Mouse (Mus musculus) heart, adult 2 months (tissue): ENCODE data around the gene Tenm3.

Experiments
- CTCF ChIP-seq: fragments of 200-600 bp; IDR thresholded peaks from 2 replicates; pipeline ENCODE4 v1.8.1; 2022; ENCODE audit warnings: antibody characterized with exemption, mild to moderate bottlenecking, moderate library complexity
- POLR2A ChIP-seq: fragments of 200-500 bp; IDR thresholded peaks from 2 replicates; pipeline ENCODE4 v1.6.1; 2011; ENCODE audit warnings: mild to moderate bottlenecking, low read depth, low read length, control low read depth; ENCODE audit not compliant: insufficient read depth

DNA sequence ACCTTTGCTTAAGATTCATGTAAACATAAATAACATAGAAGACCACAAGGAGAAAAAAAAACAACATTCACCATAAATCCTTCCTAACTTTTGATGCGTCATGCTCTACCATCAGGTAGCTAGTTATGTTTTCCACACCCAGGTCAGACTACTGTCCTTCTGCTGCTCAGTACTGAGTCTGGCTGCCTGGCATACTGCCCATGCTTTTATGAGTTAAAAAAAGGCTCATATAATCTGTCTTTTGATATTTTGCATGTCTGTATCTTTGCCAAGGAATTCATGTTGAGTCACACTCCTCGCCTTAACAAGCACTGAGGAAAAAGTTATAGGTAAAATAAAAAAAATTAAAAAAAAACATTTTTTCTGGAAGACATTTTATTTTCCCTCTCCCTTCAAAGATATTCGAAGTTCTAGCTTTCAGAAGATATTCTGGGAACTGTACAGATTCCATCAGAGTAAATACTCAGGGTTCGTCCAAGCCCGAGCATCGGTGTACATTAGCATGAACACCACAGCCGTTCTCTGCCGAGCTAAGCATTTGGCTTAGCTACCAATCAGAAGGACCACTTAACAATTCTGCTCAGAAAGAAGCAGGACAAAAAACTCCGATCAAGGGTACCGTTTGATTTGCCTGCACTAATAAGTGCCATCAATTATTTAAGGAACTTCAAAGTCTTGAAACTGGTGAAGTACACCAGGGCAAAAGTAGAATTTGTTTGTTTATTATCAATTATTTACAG is 51.0 kb downstream of the Tenm3 start:
- TF ChIP-seq CTCF, result no peak
- TF ChIP-seq POLR2A, result no peak
